Comparison of ENCODE assay signal across 19 mouse cellular contexts in the genomic region with DNA sequence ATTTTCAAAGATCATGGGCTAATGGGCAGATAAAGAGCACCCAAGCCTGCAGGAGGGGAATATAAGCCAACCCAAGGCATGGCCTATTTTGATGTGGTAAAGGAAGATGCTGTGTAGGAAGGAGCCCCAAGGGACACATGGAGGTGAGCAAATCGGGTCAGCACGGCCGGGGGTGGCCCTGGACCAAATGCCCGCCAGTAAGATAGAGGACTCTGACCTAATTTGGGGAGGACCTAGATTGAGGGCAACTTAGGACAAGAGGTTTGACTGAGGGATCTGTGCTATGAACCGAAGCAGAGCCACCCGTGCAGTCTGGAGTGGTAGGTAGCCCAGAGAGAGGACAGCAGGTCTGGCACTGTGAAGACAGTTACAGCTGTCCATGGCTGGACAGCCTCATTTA.
DNase-seq lines count a peak whose midpoint lies in the region; ATAC-seq lines count a peak whose summit lies in the region.
"Had no signal": no experiment of that assay in that cellular context is flagged by ENCODE, and none has a peak within 500 bp of the region (broad histone marks: within the 10 kb centered on the region; RNA-seq: fewer than 3 reads in every experiment).

No protein-coding gene starts in this region.

- peak; percentile 46 for DNase-seq in brain, adult 2 months (ENCODE audit: low read depth, low spot score)
- DNase-seq in cerebellum, adult 11-12 months: peak; percentile 37
- peak; percentile 44 for DNase-seq in cerebellum, adult 9-11 months
- DNase-seq in lung, postnatal 36 days: no peak
- DNase-seq in ovary, postnatal 14 days (ENCODE audit: low spot score): no peak
- DNase-seq: adrenal gland, adult 2 months; adrenal gland, postnatal 14 days; forebrain, postnatal 0 days; gastrocnemius, adult 2 months; gastrocnemius, postnatal 14 days; heart, adult 18-20 months; heart, postnatal 10 days; heart, postnatal 36 days; kidney, adult 18-20 months had no signal

- no peak for ATAC-seq in inflammation-experienced regulatory T-cells, adult 6 months
- ATAC-seq: CD4-positive, CD25-positive, alpha-beta regulatory T cell, adult 4 months; forebrain, embryonic 14.5 days; forebrain, postnatal 0 days; hindbrain, embryonic 16.5 days; intestine, embryonic 16.5 days had no signal

Comparison
In these comparisons a context has a peak if more than half of its experiments do, and no peak if none do; other contexts are left out.
1. DNase-seq: peak in brain, adult 2 months (single experiment), cerebellum, adult 11-12 months (single experiment) and cerebellum, adult 9-11 months (single experiment); none in lung, postnatal 36 days (single experiment) and ovary, postnatal 14 days (single experiment).